Mouse (Mus musculus) megakaryocyte, embryonic 14.5 days (primary cell): ENCODE data around the gene Plekhb1. TPM values are rescaled to one million over a fixed set of nuclear protein-coding genes. Genes with fewer than 3 reads are reported as not detected.

ENCODE experiments used
- H3K27me3 ChIP-seq: replicated peaks from 2 replicates; pipeline ENCODE3; 2012; ENCODE audit warnings: inconsistent platforms
- H3K36me3 ChIP-seq: replicated peaks from 2 replicates; pipeline ENCODE3; 2012; ENCODE audit warnings: low read length, inconsistent platforms, mixed read lengths
- H3K4me1 ChIP-seq: 2 replicates; pipeline ENCODE4 v1.6.1; 2012; ENCODE audit warnings: inconsistent platforms
- H3K4me3 ChIP-seq: replicated peaks from 2 replicates; pipeline ENCODE3; 2012; ENCODE audit warnings: moderate library complexity, mild to moderate bottlenecking, inconsistent platforms
- H3K9me3 ChIP-seq: 2 replicates; pipeline ENCODE4 v1.6.1; 2012; ENCODE audit warnings: inconsistent platforms
- FLI1 ChIP-seq: IDR thresholded peaks from 2 replicates; pipeline ENCODE4 v1.6.1; 2012; ENCODE audit warnings: low read length, inconsistent platforms, mixed read lengths
- GATA1 ChIP-seq: IDR thresholded peaks from 3 replicates; pipeline ENCODE4 v1.6.1; 2012; ENCODE audit warnings: mixed read lengths, low read length, inconsistent platforms, borderline replicate concordance
- polyA plus RNA-seq: library from polyadenylated mRNA; stranded (reverse); fragments of >175 nt; gene quantifications from 2 replicates; pipeline ENCODE4 v1.2.3, GENCODE M21; 2012; ENCODE audit warnings: low replicate concordance; ENCODE audit not compliant: insufficient read depth

Plekhb1 gene
- polyA plus RNA-seq, 1 experiment: not detected

DNA sequence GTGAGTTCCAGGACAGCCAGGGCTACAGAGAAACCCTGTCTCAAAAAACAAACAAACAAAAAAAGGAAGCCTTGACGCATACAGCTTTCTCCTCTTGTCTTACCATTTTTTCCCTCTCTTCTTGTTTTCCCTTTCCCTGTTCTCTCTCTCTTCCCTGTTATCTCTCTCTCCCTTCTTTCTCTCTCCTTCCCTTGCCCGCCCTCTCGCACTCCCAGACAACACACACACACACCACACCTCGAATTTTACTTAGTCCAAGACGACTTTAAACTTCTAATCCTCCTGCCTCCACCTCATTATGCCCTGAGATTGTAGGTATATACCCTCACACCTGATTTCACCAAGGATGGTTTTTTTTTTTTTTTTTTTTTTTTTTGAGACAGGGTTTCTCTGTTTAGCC is 21.9 kb upstream of the Plekhb1 start:
- Histone ChIP-seq H3K36me3 (no peaks in the 10 kb centered on the region), H3K9me3 (no peaks in the 10 kb centered on the region), H3K4me3 (no peak overlapping the region), H3K4me1 (peaks cover 19% of the 10 kb centered on the region), H3K27me3 (peaks cover 6% of the 10 kb centered on the region)
- TF ChIP-seq GATA1 (no peak), FLI1 (no peak)

GRCm38 (mm10) chr7:100683241-100683640 is 21.0 kb upstream of the Plekhb1 start:
- Histone ChIP-seq H3K36me3 (no peaks in the 10 kb centered on the region), H3K9me3 (no peaks in the 10 kb centered on the region), H3K27me3 (peaks cover 11% of the 10 kb centered on the region), H3K4me3 (no peak overlapping the region), H3K4me1 (peaks cover 19% of the 10 kb centered on the region)
- TF ChIP-seq GATA1: no peak
- TF ChIP-seq FLI1: no peak

GRCm38 (mm10) chr7:100681132-100681531 is 18.9 kb upstream of the Plekhb1 start:
- no peak for TF ChIP-seq GATA1
- no peaks in the 10 kb centered on the region for H3K9me3 ChIP-seq
- H3K27me3 ChIP-seq: peaks cover 18% of the 10 kb centered on the region
- H3K36me3 ChIP-seq: no peaks in the 10 kb centered on the region
- no peak overlapping the region for H3K4me3 ChIP-seq
- H3K4me1 ChIP-seq: peaks cover 19% of the 10 kb centered on the region

DNA sequence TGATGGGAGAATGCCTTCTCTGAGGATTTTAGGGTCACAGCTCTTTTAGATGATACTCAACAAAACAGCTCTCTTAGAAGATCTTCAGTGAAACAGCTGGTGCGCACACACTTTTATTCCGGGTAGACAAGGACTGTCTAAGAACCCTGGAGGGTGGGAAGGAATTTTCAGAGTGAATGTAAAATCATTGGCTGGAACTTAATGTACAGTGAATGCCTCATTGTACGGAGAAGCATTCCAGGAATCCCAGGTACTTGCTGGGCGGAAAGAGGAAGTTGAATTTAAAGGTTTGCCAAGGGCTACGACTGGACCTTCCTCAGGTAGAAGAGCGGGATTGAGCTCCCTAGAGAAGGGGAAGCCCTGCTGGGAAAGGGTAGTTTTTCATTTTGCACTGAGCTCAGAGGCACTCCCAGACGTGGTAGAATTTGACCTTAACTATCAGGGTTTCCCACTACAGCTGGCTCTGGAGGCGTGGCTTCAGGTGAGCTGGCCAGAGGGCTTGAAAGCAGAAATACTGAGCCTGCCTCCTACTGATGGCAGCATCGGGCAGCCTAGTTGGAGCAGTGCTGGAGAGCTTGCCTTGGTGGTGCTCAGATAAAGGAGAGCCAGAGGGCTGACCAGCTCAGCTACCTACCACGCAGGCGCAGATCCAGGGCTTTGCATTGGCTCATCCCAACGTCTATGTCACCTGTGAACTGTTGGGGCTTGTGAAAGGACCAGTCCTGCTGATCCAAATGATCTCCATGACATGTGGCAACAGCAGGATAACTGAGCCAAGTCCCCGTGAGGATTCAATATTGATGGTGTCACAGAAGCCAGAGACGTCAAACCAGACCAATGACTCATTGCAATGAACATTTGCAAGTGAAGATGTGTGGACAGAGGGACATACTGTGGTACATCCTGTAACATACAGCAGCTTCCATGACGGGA is 17.0 kb upstream of the Plekhb1 start:
- Histone ChIP-seq H3K9me3 (no peaks in the 10 kb centered on the region), H3K4me3 (no peak overlapping the region), H3K4me1 (peaks cover 15% of the 10 kb centered on the region), H3K36me3 (no peaks in the 10 kb centered on the region), H3K27me3 (peaks cover 27% of the 10 kb centered on the region)
- no peak for TF ChIP-seq FLI1

GRCm38 (mm10) chr7:100678052-100678451 is 15.8 kb upstream of the Plekhb1 start:
- TF ChIP-seq FLI1: no peak
- TF ChIP-seq GATA1: no peak
- H3K36me3 ChIP-seq: no peaks in the 10 kb centered on the region
- H3K4me3 ChIP-seq: no peak overlapping the region
- H3K9me3 ChIP-seq: no peaks in the 10 kb centered on the region
- peaks cover 25% of the 10 kb centered on the region for H3K4me1 ChIP-seq
- peaks cover 38% of the 10 kb centered on the region for H3K27me3 ChIP-seq

DNA sequence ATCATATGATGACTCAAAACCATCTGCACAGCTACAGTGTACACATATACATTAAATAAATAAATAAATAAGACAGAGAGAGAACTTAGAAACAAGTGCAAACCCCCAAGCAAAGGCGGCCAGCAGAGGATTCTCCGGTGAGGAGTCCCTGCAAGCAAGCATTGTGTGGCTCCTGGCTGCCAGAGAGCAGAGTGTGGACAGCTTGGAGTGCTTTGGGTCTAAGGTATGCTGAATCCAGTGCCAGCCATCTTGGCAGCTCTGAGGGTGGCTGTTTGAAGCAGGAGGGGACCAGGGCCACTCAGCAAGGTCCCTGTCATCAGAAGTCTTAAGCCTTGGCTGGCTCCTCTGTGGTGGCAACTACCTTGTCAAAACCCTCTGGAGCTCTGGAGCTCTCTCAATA is 12.7 kb upstream of the Plekhb1 start:
- Histone ChIP-seq H3K4me1 (peaks cover 17% of the 10 kb centered on the region; the same call in 1 of the 2 replicates), H3K9me3 (no peaks in the 10 kb centered on the region), H3K27me3 (peaks cover 53% of the 10 kb centered on the region), H3K36me3 (no peaks in the 10 kb centered on the region), H3K4me3 (peak overlapping the region; percentile 71)
- no peak for TF ChIP-seq GATA1
- TF ChIP-seq FLI1: no peak

GRCm38 (mm10) chr7:100673452-100673851 is 11.2 kb upstream of the Plekhb1 start:
- Histone ChIP-seq H3K4me1 (peaks cover 22% of the 10 kb centered on the region), H3K9me3 (no peaks in the 10 kb centered on the region), H3K36me3 (no peaks in the 10 kb centered on the region), H3K4me3 (no peak overlapping the region), H3K27me3 (peaks cover 52% of the 10 kb centered on the region)
- TF ChIP-seq FLI1: no peak
- TF ChIP-seq GATA1: no peak

DNA sequence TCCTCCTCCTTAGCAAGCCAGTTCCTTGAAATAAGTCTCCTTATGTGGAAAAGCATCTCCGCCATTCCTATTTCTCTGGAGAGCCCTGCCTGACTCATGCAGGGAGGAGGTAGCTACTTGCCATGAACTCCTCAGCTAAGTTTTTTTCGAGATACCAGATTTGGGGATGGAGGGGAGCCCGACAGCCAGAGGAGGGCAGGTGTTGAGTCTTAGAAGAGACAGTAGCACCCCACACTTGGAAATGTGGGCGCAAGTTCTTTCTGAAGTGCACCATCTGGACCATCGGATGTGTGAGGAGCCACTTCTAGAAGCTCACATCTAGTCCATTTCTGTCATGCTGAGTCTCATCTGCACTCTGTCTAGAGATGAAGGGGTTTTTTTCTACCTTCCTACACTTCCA is 8.4 kb upstream of the Plekhb1 start:
- peaks cover 54% of the 10 kb centered on the region for H3K27me3 ChIP-seq
- no peaks in the 10 kb centered on the region for H3K36me3 ChIP-seq
- H3K9me3 ChIP-seq: no peaks in the 10 kb centered on the region
- no peak overlapping the region for H3K4me3 ChIP-seq
- TF ChIP-seq FLI1: no peak
- TF ChIP-seq GATA1: no peak
- peaks cover 24% of the 10 kb centered on the region for H3K4me1 ChIP-seq

GRCm38 (mm10) chr7:100663729-100664304 is 1.6 kb upstream of the Plekhb1 start:
- no peak for TF ChIP-seq FLI1
- TF ChIP-seq GATA1: no peak
- Histone ChIP-seq H3K36me3 (no peaks in the 10 kb centered on the region), H3K4me1 (peaks cover 31% of the 10 kb centered on the region), H3K9me3 (no peaks in the 10 kb centered on the region), H3K4me3 (peak overlapping the region; percentile 77), H3K27me3 (peaks cover 34% of the 10 kb centered on the region)

DNA sequence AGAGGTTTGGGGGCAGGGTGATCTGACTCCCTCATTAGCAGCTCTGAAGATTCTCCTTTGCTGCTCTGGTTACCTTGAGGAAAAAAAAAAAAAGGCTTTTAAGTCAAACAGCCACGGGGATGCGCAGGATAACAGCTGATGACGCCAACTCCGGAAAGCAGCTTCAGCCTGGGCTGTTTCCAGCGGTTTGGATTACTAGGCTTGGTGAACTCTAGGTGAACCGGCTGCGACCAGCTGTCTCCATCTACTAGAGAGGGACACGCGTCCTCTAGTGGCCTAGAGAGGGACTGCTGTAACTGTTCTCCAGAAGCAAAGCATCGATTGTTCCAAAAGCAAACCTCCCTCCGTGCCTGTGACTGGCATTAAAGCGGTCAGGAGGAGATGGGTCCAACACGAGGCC is 976 bp upstream of the Plekhb1 start:
- H3K4me3 ChIP-seq: peak overlapping the region; percentile 77

More for the DNA sequence above, 976 bp upstream of the Plekhb1 start:
- TF ChIP-seq GATA1 (no peak), FLI1 (no peak)
- Histone ChIP-seq H3K27me3 (peaks cover 34% of the 10 kb centered on the region), H3K9me3 (no peaks in the 10 kb centered on the region), H3K36me3 (no peaks in the 10 kb centered on the region), H3K4me1 (peaks cover 27% of the 10 kb centered on the region)
